Mouse (Mus musculus): ENCODE measurements around the gene Pde10a.

- no peak for TF ChIP-seq CHD2 (IDR thresholded peaks at IDR 0.05; ENCODE audit: low read length)
- TF ChIP-seq EP300 (IDR thresholded peaks at IDR 0.05; ENCODE audit: low read length), result no peak
- TF ChIP-seq CTCF (conservative IDR thresholded peaks at IDR 0.05 in 1 of 2, IDR thresholded peaks at IDR 0.05 in 1 of 2; ENCODE audit: low read depth in 2 of 2, low read length in 2 of 2), result no peak
- TF ChIP-seq MAX (IDR thresholded peaks at IDR 0.05; ENCODE audit: low read length), result no peak
- no peak for TF ChIP-seq MAZ (IDR thresholded peaks at IDR 0.05; ENCODE audit: low read depth, low read length)
- TF ChIP-seq MAFK (IDR thresholded peaks at IDR 0.05; ENCODE audit: insufficient replicate concordance, low read length), result no peak
- no peak for TF ChIP-seq MYC (IDR thresholded peaks at IDR 0.05; ENCODE audit: low read depth, low read length)
- TF ChIP-seq POLR2A (IDR thresholded peaks at IDR 0.05; ENCODE audit: low read depth, low read length), result no peak
- no peak for TF ChIP-seq NELFE (IDR thresholded peaks at IDR 0.05; ENCODE audit: low read depth, low read length)
- TF ChIP-seq JUN (IDR thresholded peaks at IDR 0.05; ENCODE audit: insufficient read depth, low read depth, low read length), result no peak
These were observed 199.3 kb downstream of the Pde10a start for GRCm38 (mm10) chr17:8724464-8724974.

All from CH12.LX (cell line).